Mouse (Mus musculus): ENCODE data around the gene Pappa2. TPM values are rescaled to one million over a fixed set of nuclear protein-coding genes. Genes with fewer than 3 reads are reported as not detected.

Gene Pappa2
- polyA plus RNA-seq, 2 experiments = 0.07 to 0.08 TPM

GRCm38 (mm10) chr1:158934447-158934846 is 45.8 kb downstream of the Pappa2 start:
- Histone ChIP-seq H3K27me3 (ENCODE audit: control insufficient read depth, insufficient read depth, low read length) (no peaks in the 10 kb centered on the region), H3K36me3 (replicated peaks; ENCODE audit: control insufficient read depth, insufficient read depth, low read depth) (no peaks in the 10 kb centered on the region), H3K4me1 (replicated peaks; ENCODE audit: control insufficient read depth in 2 of 2, insufficient read depth in 2 of 2, low read length in 1 of 2) (no peaks in the 10 kb centered on the region), H3K4me2 (ENCODE audit: low read depth) (no peak overlapping the region), H3K9ac (replicated peaks) (no peak overlapping the region), H3K9me3 (ENCODE audit: control insufficient read depth, low read length) (no peaks in the 10 kb centered on the region), H3K27ac (no peak overlapping the region), H3K4me3 (ENCODE audit: insufficient read depth in 1 of 2, low read depth in 2 of 2, low read length in 2 of 2) (no peak overlapping the region)
- ATAC-seq (ENCODE audit: insufficient read depth) (no peak), DNase-seq (ENCODE audit: low read depth in 3 of 3, low spot score in 3 of 3) (no peak)
- 58% methylated on average over 3 of the region's 3 CpGs for WGBS (ENCODE audit: insufficient replicate concordance)
- TF ChIP-seq EP300 (IDR thresholded peaks at IDR 0.05; ENCODE audit: low read depth) = no peak
- no peak for TF ChIP-seq CTCF (IDR thresholded peaks at IDR 0.05; ENCODE audit: low read depth)

DNA sequence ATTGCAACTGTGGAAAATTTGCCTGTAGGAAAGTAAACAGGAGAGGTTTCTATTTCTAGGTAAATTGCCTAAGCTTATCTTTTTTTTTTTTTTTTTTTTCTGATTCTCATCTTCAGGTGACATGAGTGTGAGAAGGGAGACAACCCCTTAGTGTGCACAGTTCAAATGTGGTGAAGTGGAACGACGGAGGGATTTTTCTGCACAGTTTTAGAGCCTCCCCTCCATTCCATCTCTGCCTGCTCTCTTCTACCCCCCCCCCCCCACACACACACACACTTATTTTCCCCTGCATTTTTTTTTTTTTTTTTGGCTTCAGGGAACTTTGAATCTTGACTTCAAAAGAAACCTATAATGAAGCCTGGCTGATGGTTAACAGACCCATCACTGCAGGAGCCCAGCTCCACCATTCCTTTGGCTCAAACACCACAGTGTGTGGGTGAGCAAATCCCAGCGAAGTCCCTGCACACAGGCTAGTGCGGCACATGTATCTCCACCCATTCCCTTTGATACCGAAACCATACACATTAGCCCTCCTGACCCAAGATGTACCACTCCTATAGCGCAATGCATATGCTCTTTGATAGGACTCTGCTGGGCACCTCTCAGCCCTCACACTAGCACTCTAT is 49.0 kb downstream of the Pappa2 start:
- Histone ChIP-seq H3K36me3 (replicated peaks; ENCODE audit: control insufficient read depth, insufficient read depth, low read depth) (no peaks in the 10 kb centered on the region), H3K9me3 (ENCODE audit: control insufficient read depth, low read length) (no peaks in the 10 kb centered on the region), H3K27me3 (ENCODE audit: control insufficient read depth, insufficient read depth, low read length) (no peaks in the 10 kb centered on the region), H3K9ac (replicated peaks) (no peak overlapping the region), H3K4me2 (ENCODE audit: low read depth) (no peak overlapping the region), H3K27ac (no peak overlapping the region), H3K4me1 (replicated peaks; ENCODE audit: control insufficient read depth in 2 of 2, insufficient read depth in 2 of 2, low read length in 1 of 2) (no peaks in the 10 kb centered on the region), H3K4me3 (ENCODE audit: insufficient read depth in 1 of 2, low read depth in 2 of 2, low read length in 2 of 2) (no peak overlapping the region)
- ATAC-seq (ENCODE audit: insufficient read depth) (no peak), DNase-seq (ENCODE audit: low read depth in 3 of 3, low spot score in 3 of 3) (no peak)
- WGBS (ENCODE audit: insufficient replicate concordance) = 68% methylated on average over 6 of the region's 6 CpGs
- TF ChIP-seq CTCF (IDR thresholded peaks at IDR 0.05; ENCODE audit: low read depth) (no peak), EP300 (IDR thresholded peaks at IDR 0.05; ENCODE audit: low read depth) (no peak)

DNA sequence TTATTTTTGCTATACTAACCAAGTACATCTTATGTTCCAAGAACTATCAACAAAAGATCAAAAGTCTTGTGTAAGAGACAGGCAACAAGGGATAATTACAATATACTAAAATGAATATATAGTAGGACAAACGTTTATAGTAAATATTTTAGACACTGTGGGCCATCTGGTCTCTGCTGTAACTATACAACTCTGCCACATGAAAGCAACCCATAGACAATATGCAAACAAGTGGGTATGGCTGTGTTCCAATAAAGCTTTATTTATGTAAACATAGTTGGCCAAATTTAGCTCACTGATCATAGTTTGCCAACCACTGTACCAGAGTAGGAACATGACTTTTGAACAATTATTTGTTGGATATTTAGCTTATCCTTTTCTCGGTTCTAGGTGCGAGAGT is 50.9 kb downstream of the Pappa2 start:
- ATAC-seq (ENCODE audit: insufficient read depth) (no peak), DNase-seq (ENCODE audit: low read depth in 3 of 3, low spot score in 3 of 3) (no peak)
- Histone ChIP-seq H3K36me3 (replicated peaks; ENCODE audit: control insufficient read depth, insufficient read depth, low read depth) (no peaks in the 10 kb centered on the region), H3K4me1 (replicated peaks; ENCODE audit: control insufficient read depth in 2 of 2, insufficient read depth in 2 of 2, low read length in 1 of 2) (no peaks in the 10 kb centered on the region), H3K27me3 (ENCODE audit: control insufficient read depth, insufficient read depth, low read length) (no peaks in the 10 kb centered on the region), H3K9me3 (ENCODE audit: control insufficient read depth, low read length) (no peaks in the 10 kb centered on the region), H3K4me3 (ENCODE audit: insufficient read depth in 1 of 2, low read depth in 2 of 2, low read length in 2 of 2) (no peak overlapping the region), H3K9ac (replicated peaks) (no peak overlapping the region), H3K4me2 (ENCODE audit: low read depth) (no peak overlapping the region), H3K27ac (no peak overlapping the region)
- TF ChIP-seq EP300 (IDR thresholded peaks at IDR 0.05; ENCODE audit: low read depth) (no peak), CTCF (IDR thresholded peaks at IDR 0.05; ENCODE audit: low read depth) (no peak)
- WGBS (ENCODE audit: insufficient replicate concordance) = 50% methylated on average over 3 of the region's 3 CpGs

GRCm38 (mm10) chr1:158920451-158920850 is 59.8 kb downstream of the Pappa2 start:
- Histone ChIP-seq H3K27me3 (ENCODE audit: control insufficient read depth, insufficient read depth, low read length) (no peaks in the 10 kb centered on the region), H3K9me3 (ENCODE audit: control insufficient read depth, low read length) (no peaks in the 10 kb centered on the region), H3K36me3 (replicated peaks; ENCODE audit: control insufficient read depth, insufficient read depth, low read depth) (no peaks in the 10 kb centered on the region), H3K4me2 (ENCODE audit: low read depth) (no peak overlapping the region), H3K9ac (replicated peaks) (no peak overlapping the region), H3K27ac (no peak overlapping the region), H3K4me3 (ENCODE audit: insufficient read depth in 1 of 2, low read depth in 2 of 2, low read length in 2 of 2) (no peak overlapping the region), H3K4me1 (replicated peaks; ENCODE audit: control insufficient read depth in 2 of 2, insufficient read depth in 2 of 2, low read length in 1 of 2) (no peaks in the 10 kb centered on the region)
- ATAC-seq (ENCODE audit: insufficient read depth) (no peak), DNase-seq (ENCODE audit: low read depth in 3 of 3, low spot score in 3 of 3) (no peak)
- TF ChIP-seq EP300 (IDR thresholded peaks at IDR 0.05; ENCODE audit: low read depth) (no peak), CTCF (IDR thresholded peaks at IDR 0.05; ENCODE audit: low read depth) (no peak)
- 44% methylated on average over 5 of the region's 5 CpGs for WGBS (ENCODE audit: insufficient replicate concordance)

DNA sequence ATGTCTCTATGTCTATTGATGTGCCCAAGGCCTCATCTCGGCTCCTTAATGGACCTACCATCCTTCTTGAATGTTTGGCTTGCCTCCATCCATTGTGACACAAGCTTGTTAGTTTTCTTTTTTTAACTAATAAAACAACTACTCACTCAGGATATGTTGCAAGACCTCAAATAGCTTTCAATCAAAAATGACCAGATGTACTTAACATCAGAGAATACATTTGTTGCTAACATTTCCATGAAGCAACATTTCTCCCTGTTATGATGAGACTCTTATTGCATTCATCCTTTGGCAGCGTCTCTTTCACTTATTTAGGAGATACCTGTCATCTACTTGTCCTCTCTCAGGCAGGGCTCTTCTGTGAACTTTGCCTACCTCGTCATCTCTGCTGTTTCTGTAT is 61.4 kb downstream of the Pappa2 start:
- H3K9me3 ChIP-seq (ENCODE audit: control insufficient read depth, low read length) = no peaks in the 10 kb centered on the region
- DNase-seq (ENCODE audit: low read depth in 3 of 3, low spot score in 3 of 3) (no peak), ATAC-seq (ENCODE audit: insufficient read depth) (no peak)
- no peaks in the 10 kb centered on the region for H3K36me3 ChIP-seq (replicated peaks; ENCODE audit: control insufficient read depth, insufficient read depth, low read depth)
- no peak overlapping the region for H3K27ac ChIP-seq
- H3K27me3 ChIP-seq (ENCODE audit: control insufficient read depth, insufficient read depth, low read length) = no peaks in the 10 kb centered on the region
- WGBS (ENCODE audit: insufficient replicate concordance) = 40% methylated on average over 3 of the region's 3 CpGs
- no peaks in the 10 kb centered on the region for H3K4me1 ChIP-seq (replicated peaks; ENCODE audit: control insufficient read depth in 2 of 2, insufficient read depth in 2 of 2, low read length in 1 of 2)
- no peak overlapping the region for H3K9ac ChIP-seq (replicated peaks)
- no peak overlapping the region for H3K4me2 ChIP-seq (ENCODE audit: low read depth)
- TF ChIP-seq CTCF (IDR thresholded peaks at IDR 0.05; ENCODE audit: low read depth) = no peak
- TF ChIP-seq EP300 (IDR thresholded peaks at IDR 0.05; ENCODE audit: low read depth) = no peak
- H3K4me3 ChIP-seq (ENCODE audit: insufficient read depth in 1 of 2, low read depth in 2 of 2, low read length in 2 of 2) = no peak overlapping the region

Measured in liver, embryonic 14.5 days (tissue).